In the genomic region with DNA sequence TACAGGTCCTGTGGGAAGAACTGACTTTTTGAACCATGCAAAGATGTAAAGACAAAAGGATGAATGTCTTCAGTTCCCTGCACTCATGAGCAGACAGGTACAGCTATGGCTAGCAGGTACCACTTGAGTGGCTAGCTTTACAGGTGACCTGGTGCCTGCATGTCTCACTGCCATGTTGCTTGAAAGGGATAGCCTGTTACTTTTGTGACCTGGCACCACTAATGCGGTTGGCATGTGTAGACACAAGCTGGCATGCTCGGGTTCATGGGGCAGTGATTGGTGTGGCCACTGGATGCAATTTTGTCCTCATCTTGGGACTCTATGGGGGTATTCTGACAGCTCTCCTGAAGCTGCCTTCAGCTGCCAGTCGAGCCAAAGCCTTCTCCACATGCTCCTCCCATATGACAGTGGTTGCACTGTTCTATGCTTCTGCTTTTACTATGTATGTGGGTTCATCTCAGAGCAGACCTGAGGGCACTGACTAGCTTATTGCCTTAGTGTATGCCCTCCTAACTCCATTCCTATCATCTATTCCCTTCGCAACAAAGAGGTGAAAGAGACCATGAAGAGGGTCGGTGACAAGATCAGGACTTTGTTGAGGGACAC, we compare ENCODE assay signal across 25 mouse cellular contexts. TPM values are rescaled to one million over a fixed set of nuclear protein-coding genes. Genes with fewer than 3 reads are reported as not detected.
DNase-seq lines count a peak whose midpoint lies in the region; ATAC-seq and TF ChIP-seq lines count a peak whose summit lies in the region.
"Had no signal": no experiment of that assay in that cellular context is flagged by ENCODE, and none has a peak within 500 bp of the region (broad histone marks: within the 10 kb centered on the region; RNA-seq: fewer than 3 reads in every experiment).

No protein-coding gene starts in this region.

- no peak for DNase-seq in gastrocnemius, adult 2 months
- no peak for DNase-seq in gastrocnemius, postnatal 4 days (ENCODE audit: low spot score in 2 of 2)
- DNase-seq in testis, postnatal 10 days (ENCODE audit: low spot score), result no peak
- DNase-seq in thymus, adult 18-20 months, result no peak
- no peak for DNase-seq in cerebellum, postnatal 25 days
- DNase-seq: adrenal gland, adult 8-10 months; adrenal gland, postnatal 36 days; B cell, adult 2 months; cerebellum, adult 11 months; cerebellum, adult 8-10 months; cerebellum, postnatal 14 days; heart, postnatal 36 days had no signal

- no peak overlapping the region for H3K4me3 ChIP-seq in gastrocnemius, adult 2 months
- no peak overlapping the region for H3K4me3 ChIP-seq in testis, adult 2 months (ENCODE audit: control insufficient read depth, low read depth, low read length)
- H3K4me3 ChIP-seq: embryonic facial prominence, embryonic 13.5 days; heart, embryonic 13.5 days; hindbrain, embryonic 13.5 days; intestine, embryonic 15.5 days had no signal

- intact Hi-C loops in gastrocnemius, adult 2 months (cut with DNase I), result no loop called here

- H3K36me3 ChIP-seq in testis, adult 2 months (ENCODE audit: control insufficient read depth, insufficient read depth, low read length), result no peaks in the 10 kb centered on the region
- H3K36me3 ChIP-seq: embryonic facial prominence, embryonic 13.5 days; G1E; heart, embryonic 13.5 days; hindbrain, embryonic 13.5 days; intestine, embryonic 15.5 days had no signal

- TF ChIP-seq POLR2A in testis, adult 2 months (IDR thresholded peaks at IDR 0.05; ENCODE audit: control insufficient read depth, low read depth, low read length), result no peak

- no peaks in the 10 kb centered on the region for H3K4me1 ChIP-seq in testis, adult 2 months (ENCODE audit: control insufficient read depth, insufficient read depth, low read length)
- H3K4me1 ChIP-seq: embryonic facial prominence, embryonic 13.5 days; heart, embryonic 13.5 days; hindbrain, embryonic 13.5 days; intestine, embryonic 15.5 days had no signal

- ATAC-seq in megakaryocyte progenitor cell, adult 5-6 weeks (replicated peaks; ENCODE audit: poor library complexity), result peak; percentile 56
- ATAC-seq: CD4-positive, CD25-positive, alpha-beta regulatory T cell, adult 4 months; forebrain, embryonic 14.5 days; intestine, embryonic 15.5 days had no signal

- no peaks in the 10 kb centered on the region for H3K27me3 ChIP-seq in testis, adult 2 months (ENCODE audit: control insufficient read depth, insufficient read depth, low read length)
- H3K27me3 ChIP-seq: embryonic facial prominence, embryonic 13.5 days; heart, embryonic 13.5 days; hindbrain, embryonic 13.5 days; intestine, embryonic 15.5 days had no signal

- H3K27ac ChIP-seq in gastrocnemius, adult 2 months, result peak overlapping the region; percentile 63
- H3K27ac ChIP-seq in testis, adult 2 months (ENCODE audit: control insufficient read depth, insufficient read depth, low read depth, low read length), result peak overlapping the region; percentile 22; the same call in 1 of the 2 replicates
- H3K27ac ChIP-seq: embryonic facial prominence, embryonic 13.5 days; heart, embryonic 13.5 days; hindbrain, embryonic 13.5 days; intestine, embryonic 15.5 days had no signal

- no peak for TF ChIP-seq CTCF in gastrocnemius, adult 2 months (IDR thresholded peaks at IDR 0.05)
- TF ChIP-seq CTCF in testis, adult 2 months (IDR thresholded peaks at IDR 0.05; ENCODE audit: control insufficient read depth, insufficient read depth, insufficient replicate concordance, low read depth, low read length), result no peak

RNA-seq across cellular contexts. Expression of gene Olfr432, which starts 3.0 kb away (rescaled TPM):
- not detected for total RNA-seq in gastrocnemius, adult 2 months (2021)
- not detected for total RNA-seq in gastrocnemius, postnatal 4 days (2021)
- polyA plus RNA-seq in testis, adult 2 months (2012; rRNA removed), result not detected in 2 replicates
- not detected in 2 replicates for total RNA-seq in megakaryocyte progenitor cell, adult 5-6 weeks (2015)
- total RNA-seq in megakaryocyte progenitor cell, adult 5-6 weeks (2017), result under 0.01 TPM in 1 of 2 replicates, not detected in the other
- total RNA-seq: adrenal gland, adult 8-10 months; adrenal gland, postnatal 36 days; gastrocnemius, adult 8-10 months; gastrocnemius, postnatal 36 days; heart, adult 8-10 months; heart, postnatal 36 days had no signal
- polyA plus RNA-seq: CD4-positive, CD25-positive, alpha-beta regulatory T cell, adult 4 months; embryonic facial prominence, embryonic 13.5 days; forebrain, embryonic 14.5 days; G1E; heart, embryonic 13.5 days; heart, postnatal 0 days; hindbrain, embryonic 13.5 days; intestine, embryonic 15.5 days had no signal

RNA-seq across cellular contexts. Expression of gene Olfr433, which starts 11.5 kb away (rescaled TPM):
- total RNA-seq in gastrocnemius, adult 2 months (2021), result not detected
- not detected for total RNA-seq in gastrocnemius, postnatal 4 days (2021)
- not detected in 2 replicates for polyA plus RNA-seq in testis, adult 2 months (2012; rRNA removed)
- total RNA-seq in megakaryocyte progenitor cell, adult 5-6 weeks (2015), result 0.27 TPM in 1 of 2 replicates, not detected in the other
- 0.12 and 0.17 TPM in 2 replicates for total RNA-seq in megakaryocyte progenitor cell, adult 5-6 weeks (2017)
- total RNA-seq: adrenal gland, adult 8-10 months; adrenal gland, postnatal 36 days; gastrocnemius, adult 8-10 months; gastrocnemius, postnatal 36 days; heart, adult 8-10 months; heart, postnatal 36 days had no signal
- polyA plus RNA-seq: CD4-positive, CD25-positive, alpha-beta regulatory T cell, adult 4 months; forebrain, embryonic 14.5 days; G1E; heart, embryonic 13.5 days; heart, postnatal 0 days; hindbrain, embryonic 13.5 days; intestine, embryonic 15.5 days had no signal

RNA-seq across cellular contexts. Expression of gene Olfr430, which starts 14.4 kb away (rescaled TPM):
- not detected for total RNA-seq in gastrocnemius, adult 2 months (2021)
- total RNA-seq in gastrocnemius, postnatal 4 days (2021), result not detected
- polyA plus RNA-seq in testis, adult 2 months (2012; rRNA removed), result not detected in 2 replicates
- not detected in 2 replicates for total RNA-seq in megakaryocyte progenitor cell, adult 5-6 weeks (2015)
- total RNA-seq in megakaryocyte progenitor cell, adult 5-6 weeks (2017), result not detected in 2 replicates
- total RNA-seq: adrenal gland, adult 8-10 months; adrenal gland, postnatal 36 days; G1E; gastrocnemius, adult 8-10 months; gastrocnemius, postnatal 36 days; heart, adult 8-10 months; heart, postnatal 36 days had no signal
- polyA plus RNA-seq: CD4-positive, CD25-positive, alpha-beta regulatory T cell, adult 4 months; forebrain, embryonic 14.5 days; G1E; heart, embryonic 13.5 days; heart, postnatal 0 days; hindbrain, embryonic 13.5 days; intestine, embryonic 15.5 days had no signal

RNA-seq across cellular contexts. Expression of gene Ifi205, which starts 20.4 kb away (rescaled TPM):
- total RNA-seq in gastrocnemius, adult 2 months (2021), result 10 to 100 TPM in 1 of 2 experiments, 1 to 10 TPM in 1; 8.0 to 11.2 TPM
- total RNA-seq in gastrocnemius, postnatal 4 days (2021), result 1 to 10 TPM; 1.3 to 1.7 TPM
- polyA plus RNA-seq in testis, adult 2 months (2012; rRNA removed), result 0.11 and 0.14 TPM in 2 replicates
- 5.5 and 7.7 TPM in 2 replicates for total RNA-seq in megakaryocyte progenitor cell, adult 5-6 weeks (2015)
- total RNA-seq in megakaryocyte progenitor cell, adult 5-6 weeks (2017), result 1.8 and 6.5 TPM in 2 replicates
- polyA plus RNA-seq: embryonic facial prominence, embryonic 13.5 days; G1E had no signal

RNA-seq across cellular contexts. Expression of gene Olfr429, which starts 32.1 kb away (rescaled TPM):
- total RNA-seq in gastrocnemius, adult 2 months (2021), result not detected
- total RNA-seq in gastrocnemius, postnatal 4 days (2021), result not detected
- polyA plus RNA-seq in testis, adult 2 months (2012; rRNA removed), result not detected in 2 replicates
- not detected in 2 replicates for total RNA-seq in megakaryocyte progenitor cell, adult 5-6 weeks (2015)
- total RNA-seq in megakaryocyte progenitor cell, adult 5-6 weeks (2017), result not detected in 2 replicates
- total RNA-seq: adrenal gland, adult 8-10 months; adrenal gland, postnatal 36 days; G1E; gastrocnemius, adult 8-10 months; gastrocnemius, postnatal 36 days; heart, adult 8-10 months; heart, postnatal 36 days had no signal
- polyA plus RNA-seq: CD4-positive, CD25-positive, alpha-beta regulatory T cell, adult 4 months; forebrain, embryonic 14.5 days; G1E; heart, embryonic 13.5 days; heart, postnatal 0 days; hindbrain, embryonic 13.5 days; intestine, embryonic 15.5 days had no signal
